Mouse (Mus musculus) embryonic fibroblast, embryonic 13.5 days (primary cell): ENCODE measurements around the gene C3.

Experiments used
- CTCF ChIP-seq: IDR thresholded peaks from 2 replicates; pipeline ENCODE4 v1.5.1; 2011; ENCODE audit warnings: mild to moderate bottlenecking, control low read depth, low read length, moderate library complexity, borderline replicate concordance; ENCODE audit not compliant: insufficient read depth
- POLR2A ChIP-seq: IDR thresholded peaks from 2 replicates; pipeline ENCODE4 v1.6.1; 2011; ENCODE audit warnings: low read depth, mild to moderate bottlenecking, control low read depth, low read length, moderate library complexity

DNA sequence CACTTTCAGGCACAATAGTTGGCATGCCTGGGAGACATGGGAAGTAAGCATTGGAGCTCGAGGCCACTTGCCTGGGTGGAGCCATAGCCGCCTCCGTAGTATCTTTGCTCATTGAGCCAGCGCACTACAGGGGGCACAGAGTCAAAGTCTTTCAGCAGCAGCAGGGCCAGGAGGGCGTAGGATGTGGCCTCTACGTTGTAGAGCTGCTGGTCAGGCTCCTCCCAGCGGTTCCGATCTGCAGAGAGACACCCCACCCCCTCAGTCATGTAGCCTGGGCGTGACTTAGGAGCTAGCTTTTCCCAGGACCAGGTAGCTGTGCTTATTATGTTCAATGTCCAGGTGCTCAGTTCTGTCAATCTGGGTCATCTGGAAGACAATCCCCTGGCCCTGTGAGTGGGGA is 16.4 kb downstream of the C3 start:
- TF ChIP-seq POLR2A, result no peak
- no peak for TF ChIP-seq CTCF
